Mouse (Mus musculus) myocyte (in vitro differentiated cells): Measurements from ENCODE around the gene Dnajb13.

Experiments used
- CEBPB ChIP-seq: IDR thresholded peaks from 2 replicates; pipeline ENCODE4 v1.6.1; 2011; ENCODE audit warnings: mild to moderate bottlenecking, moderate library complexity; ENCODE audit not compliant: poor library complexity, insufficient read depth, severe bottlenecking
- E2F4 ChIP-seq: IDR thresholded peaks from one replicate; pipeline ENCODE4 v1.6.1; 2011; ENCODE audit warnings: mild to moderate bottlenecking, control low read depth, moderate library complexity; ENCODE audit not compliant: insufficient read depth
- MAX ChIP-seq: IDR thresholded peaks from one replicate; pipeline ENCODE4 v1.6.1; 2011; ENCODE audit warnings: low read depth, mild to moderate bottlenecking, control low read depth
- MYOD1 ChIP-seq, 3 experiments: IDR thresholded peaks; one replicate each; pipeline ENCODE4 v1.6.1; 2011; ENCODE audit warnings: control low read depth in 2 of 3, low read depth in 2 of 3, mild to moderate bottlenecking in 2 of 3, moderate library complexity in 1 of 3; ENCODE audit not compliant: insufficient read length in 2 of 3, control insufficient read depth in 1 of 3
- MYOG ChIP-seq, 3 experiments: IDR thresholded peaks; one replicate each; pipeline ENCODE4 v1.6.1; 2011; ENCODE audit warnings: control low read depth in 2 of 3, low read depth in 2 of 3, mild to moderate bottlenecking in 2 of 3; ENCODE audit not compliant: insufficient read length in 2 of 3, control insufficient read depth in 1 of 3, insufficient read depth in 1 of 3
- POLR2A ChIP-seq: IDR thresholded peaks from one replicate; pipeline ENCODE4 v1.6.1; 2011; ENCODE audit warnings: low read depth, mild to moderate bottlenecking, control low read depth, moderate library complexity; ENCODE audit not compliant: insufficient read length
- POLR2AphosphoS2 ChIP-seq: IDR thresholded peaks from one replicate; pipeline ENCODE4 v1.6.1; 2011; ENCODE audit warnings: low read depth, control low read depth; ENCODE audit not compliant: insufficient read length
- REST ChIP-seq: IDR thresholded peaks from one replicate; pipeline ENCODE4 v1.6.1; 2011; ENCODE audit warnings: mild to moderate bottlenecking, control low read depth, moderate library complexity; ENCODE audit not compliant: insufficient read depth, insufficient read length
- SRF ChIP-seq: IDR thresholded peaks from one replicate; pipeline ENCODE4 v1.6.1; 2011; ENCODE audit warnings: low read depth; ENCODE audit not compliant: control insufficient read depth, insufficient read length
- TCF12 ChIP-seq: IDR thresholded peaks from one replicate; pipeline ENCODE4 v1.6.1; 2011; ENCODE audit warnings: mild to moderate bottlenecking, control low read depth; ENCODE audit not compliant: poor library complexity, insufficient read depth, severe bottlenecking
- TCF3 ChIP-seq: IDR thresholded peaks from one replicate; pipeline ENCODE4 v1.6.1; 2011; ENCODE audit warnings: low read depth, control low read depth; ENCODE audit not compliant: insufficient read length
- USF1 ChIP-seq: IDR thresholded peaks from one replicate; pipeline ENCODE4 v1.6.1; 2011; ENCODE audit warnings: low read depth, mild to moderate bottlenecking, control low read depth, moderate library complexity

DNA sequence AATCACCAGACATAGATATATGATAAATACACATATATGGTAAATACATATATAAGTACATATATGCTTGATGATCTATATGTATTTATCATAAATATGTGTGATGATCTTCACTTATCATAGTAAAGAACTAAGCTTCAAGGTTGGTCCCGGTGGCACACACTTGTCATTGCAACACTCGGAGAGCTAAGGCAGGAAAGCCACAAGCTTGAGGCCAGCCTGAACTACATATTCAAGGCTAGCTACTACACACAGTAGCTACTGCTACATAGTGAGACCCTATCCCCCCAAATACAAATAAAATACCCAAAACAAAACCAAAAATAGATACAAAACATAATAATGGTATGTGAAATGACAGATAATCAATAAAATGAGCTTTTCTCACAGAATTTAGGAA, 21.1 kb upstream of the Dnajb13 start:
- TF ChIP-seq MYOG (IDR thresholded peaks at IDR 0.05; ENCODE audit: control insufficient read depth in 1 of 3, insufficient read depth in 1 of 3, insufficient read length in 2 of 3, low read depth in 2 of 3) (no peak), USF1 (no peak), POLR2A (no peak), POLR2AphosphoS2 (no peak), MAX (no peak), E2F4 (no peak), MYOD1 (IDR thresholded peaks at IDR 0.05; ENCODE audit: control insufficient read depth in 1 of 3, insufficient read length in 2 of 3, low read depth in 2 of 3) (no peak), CEBPB (no peak), TCF3 (no peak), TCF12 (no peak), SRF (no peak), REST (no peak)
